ENCODE assay signal across 16 mouse cellular contexts in genomic region chr19:10345696-10346095, GRCm38 (mm10). TPM values are rescaled to one million over a fixed set of nuclear protein-coding genes. Genes with fewer than 3 reads are reported as not detected.
DNase-seq lines count a peak whose midpoint lies in the region; ATAC-seq lines count a peak whose summit lies in the region.
"Had no signal": no experiment of that assay in that cellular context is flagged by ENCODE, and none has a peak within 500 bp of the region (broad histone marks: within the 10 kb centered on the region; RNA-seq: fewer than 3 reads in every experiment).

No protein-coding gene starts in this region.

- H3K4me1 ChIP-seq in heart, embryonic 12.5 days (replicated peaks), result peaks cover 21% of the 10 kb centered on the region
- no peaks in the 10 kb centered on the region for H3K4me1 ChIP-seq in liver, embryonic 12.5 days

- H3K27me3 ChIP-seq in heart, embryonic 12.5 days (replicated peaks), result peaks cover 28% of the 10 kb centered on the region
- H3K27me3 ChIP-seq in liver, embryonic 12.5 days (replicated peaks), result peaks cover 31% of the 10 kb centered on the region

- no peak overlapping the region for H3K4me2 ChIP-seq in heart, embryonic 12.5 days
- no peak overlapping the region for H3K4me2 ChIP-seq in liver, embryonic 12.5 days
- H3K4me2 ChIP-seq: embryonic facial prominence, embryonic 13.5 days; forebrain, embryonic 13.5 days had no signal

- no peaks in the 10 kb centered on the region for H3K36me3 ChIP-seq in heart, embryonic 12.5 days
- no peaks in the 10 kb centered on the region for H3K36me3 ChIP-seq in liver, embryonic 12.5 days
- H3K36me3 ChIP-seq: embryonic facial prominence, embryonic 13.5 days had no signal

- 32% methylated on average over 12 of the region's 12 CpGs for WGBS in heart, embryonic 12.5 days
- WGBS in liver, embryonic 12.5 days (ENCODE audit: insufficient replicate concordance), result 34% methylated on average over 12 of the region's 12 CpGs

- H3K27ac ChIP-seq in heart, embryonic 12.5 days (ENCODE audit: poor library complexity, severe bottlenecking), result no peak overlapping the region
- H3K27ac ChIP-seq in liver, embryonic 12.5 days, result no peak overlapping the region
- H3K27ac ChIP-seq: embryonic facial prominence, embryonic 13.5 days; forebrain, embryonic 13.5 days; gastrocnemius, adult 2 months; heart, adult 2 months; macrophage had no signal

- DNase-seq in heart, adult 8-10 months (ENCODE audit: low spot score), result no peak
- peak; percentile 39 for DNase-seq in liver
- DNase-seq in thymus, postnatal 25 days, result peak; percentile 2
- DNase-seq in thymus, postnatal 14 days, result no peak
- DNase-seq in cerebellum, postnatal 36 days, result no peak
- no peak for DNase-seq in right cerebral cortex, postnatal 4 days
- DNase-seq: gastrocnemius, adult 2 months; heart, adult 2 months; heart, postnatal 36 days had no signal

- no peaks in the 10 kb centered on the region for H3K9me3 ChIP-seq in heart, embryonic 12.5 days (replicated peaks)
- no peaks in the 10 kb centered on the region for H3K9me3 ChIP-seq in liver, embryonic 12.5 days (replicated peaks)
- H3K9me3 ChIP-seq: embryonic facial prominence, embryonic 13.5 days had no signal

- peak; percentile 27; the same call in 1 of the 2 replicates for ATAC-seq in heart, embryonic 12.5 days (ENCODE audit: insufficient number of reproducible peaks, low FRiP score)
- ATAC-seq in liver, embryonic 12.5 days, result no peak
- ATAC-seq: activated CD4-positive, CD25-positive, alpha-beta regulatory T cell, adult 4 months; forebrain, embryonic 13.5 days had no signal

- no peak overlapping the region for H3K9ac ChIP-seq in heart, embryonic 12.5 days
- H3K9ac ChIP-seq in liver, embryonic 12.5 days, result no peak overlapping the region
- H3K9ac ChIP-seq: embryonic facial prominence, embryonic 13.5 days; forebrain, embryonic 13.5 days had no signal

- H3K4me3 ChIP-seq in heart, embryonic 12.5 days, result no peak overlapping the region
- no peak overlapping the region for H3K4me3 ChIP-seq in liver, embryonic 12.5 days
- H3K4me3 ChIP-seq: embryonic facial prominence, embryonic 13.5 days; forebrain, embryonic 13.5 days; gastrocnemius, adult 2 months; heart, adult 2 months had no signal

RNA-seq across cellular contexts. Expression of gene Dagla, which starts 41.0 kb away (rescaled TPM):
- 1.3 and 1.5 TPM in 2 replicates for polyA plus RNA-seq in heart, embryonic 12.5 days (2016; fragmentation: Nextera tagmentation; extraction: Ambion mirVana)
- 1 to 10 TPM; 2.8 to 3.7 (median 3.1) TPM for total RNA-seq in heart, adult 8-10 months (2022)
- 0.55 and 0.56 TPM in 2 replicates for polyA plus RNA-seq in liver, embryonic 12.5 days (2016; fragmentation: Nextera tagmentation; extraction: Ambion mirVana)
- total RNA-seq: monocyte, adult 5-6 weeks had no signal

RNA-seq across cellular contexts. Expression of gene Syt7, which starts 43.2 kb away (rescaled TPM):
- 0.59 and 1.3 TPM in 2 replicates for polyA plus RNA-seq in heart, embryonic 12.5 days (2016; fragmentation: Nextera tagmentation; extraction: Ambion mirVana)
- 10 to 100 TPM; 33.2 to 39.1 (median 35.8) TPM for total RNA-seq in heart, adult 8-10 months (2022)
- polyA plus RNA-seq in liver, embryonic 12.5 days (2016; fragmentation: Nextera tagmentation; extraction: Ambion mirVana), result 0.56 and 0.91 TPM in 2 replicates
- total RNA-seq: monocyte, adult 5-6 weeks had no signal
- polyA plus RNA-seq: macrophage had no signal

Comparison
In these comparisons a context has a peak if more than half of its experiments do, and no peak if none do; other contexts are left out.
1. DNase-seq: peak in liver (single experiment) and thymus, postnatal 25 days (single experiment); none in heart, adult 8-10 months (single experiment), thymus, postnatal 14 days (single experiment), cerebellum, postnatal 36 days (0 of 2) and right cerebral cortex, postnatal 4 days (single experiment).